Mouse (Mus musculus) heart, postnatal 0 days (tissue): Measurements from ENCODE around the gene Gse1. TPM values are rescaled to one million over a fixed set of nuclear protein-coding genes. Genes with fewer than 3 reads are reported as not detected.

Source experiments
- ATAC-seq: fragments of 200-750 bp; cut with Nextera tagmentation; 2 replicates; pipeline ENCODE4 v1.8.0; 2017; ENCODE audit warnings: low read depth, moderate number of reproducible peaks, moderate library complexity; ENCODE audit not compliant: insufficient read depth
- DNase-seq: peaks from one replicate; pipeline ENCODE4 v3.0.0-alpha.2; 2016; ENCODE audit warnings: low spot score
- H3K27ac ChIP-seq: fragments of 300-500 bp; sonication (generic); 2 replicates; pipeline ENCODE4 v1.5.1; 2014; ENCODE audit warnings: low read depth, mild to moderate bottlenecking
- H3K27me3 ChIP-seq: fragments of 300-500 bp; sonication (generic); 2 replicates; pipeline ENCODE4 v1.6.1; 2014; ENCODE audit warnings: low read length, mixed read lengths; ENCODE audit not compliant: control insufficient read depth, insufficient read depth
- H3K36me3 ChIP-seq: fragments of 300-500 bp; sonication (generic); replicated peaks from 2 replicates; pipeline ENCODE4 v1.6.1; 2014; ENCODE audit warnings: low read length, mixed read lengths; ENCODE audit not compliant: control insufficient read depth, insufficient read depth
- H3K4me1 ChIP-seq: fragments of 300-500 bp; sonication (generic); 2 replicates; pipeline ENCODE4 v1.6.1; 2014; ENCODE audit warnings: antibody characterized with exemption; ENCODE audit not compliant: control insufficient read depth, insufficient read depth
- H3K4me2 ChIP-seq: fragments of 300-500 bp; sonication (generic); 2 replicates; pipeline ENCODE4 v1.6.1; 2014; ENCODE audit warnings: low read depth, mild to moderate bottlenecking, low read length, moderate library complexity
- H3K4me3 ChIP-seq: fragments of 300-500 bp; sonication (generic); 2 replicates; pipeline ENCODE4 v1.5.1; 2014; ENCODE audit warnings: low read depth, low read length
- H3K9ac ChIP-seq: fragments of 300-500 bp; sonication (generic); replicated peaks from 2 replicates; pipeline ENCODE4 v1.6.1; 2014; ENCODE audit warnings: low read depth, low read length, mixed read lengths
- H3K9me3 ChIP-seq: fragments of 300-500 bp; sonication (generic); replicated peaks from 2 replicates; pipeline ENCODE4 v1.6.1; 2016; ENCODE audit warnings: low read length; ENCODE audit not compliant: control insufficient read depth
- CTCF ChIP-seq: IDR thresholded peaks from 2 replicates; pipeline ENCODE4 v1.5.1; 2016; ENCODE audit warnings: antibody characterized with exemption, control low read depth, low read depth
- EP300 ChIP-seq: IDR thresholded peaks from 2 replicates; pipeline ENCODE4 v1.6.1; 2016; ENCODE audit warnings: antibody characterized with exemption, low read depth
- WGBS: fragments of 180-500 bp; shearing (Covaris S2); extraction: QIAGEN DNeasy Blood & Tissue Kit; methylation state at CpG from one replicate; pipeline ENCODE4 v1.1.7; 2014; 5-methylcytosine and 5-hydroxymethylcytosine counted together
- polyA plus RNA-seq: library from polyadenylated mRNA; unstranded; fragments of >200 nt; fragmentation: Nextera tagmentation; extraction: Ambion mirVana; gene quantifications from 2 replicates; pipeline ENCODE4 v1.2.1, GENCODE M21; 2015
- total RNA-seq: library from RNA; depleted of rRNA; stranded (reverse); fragments of >200 nt; gene quantifications from 2 replicates; pipeline ENCODE4 v1.2.3, GENCODE M21; 2014; ENCODE audit warnings: low replicate concordance

The Gse1 gene
- total and polyA plus RNA-seq, 2 experiments from 2014 or later: 5.4 to 18.7 TPM

DNA sequence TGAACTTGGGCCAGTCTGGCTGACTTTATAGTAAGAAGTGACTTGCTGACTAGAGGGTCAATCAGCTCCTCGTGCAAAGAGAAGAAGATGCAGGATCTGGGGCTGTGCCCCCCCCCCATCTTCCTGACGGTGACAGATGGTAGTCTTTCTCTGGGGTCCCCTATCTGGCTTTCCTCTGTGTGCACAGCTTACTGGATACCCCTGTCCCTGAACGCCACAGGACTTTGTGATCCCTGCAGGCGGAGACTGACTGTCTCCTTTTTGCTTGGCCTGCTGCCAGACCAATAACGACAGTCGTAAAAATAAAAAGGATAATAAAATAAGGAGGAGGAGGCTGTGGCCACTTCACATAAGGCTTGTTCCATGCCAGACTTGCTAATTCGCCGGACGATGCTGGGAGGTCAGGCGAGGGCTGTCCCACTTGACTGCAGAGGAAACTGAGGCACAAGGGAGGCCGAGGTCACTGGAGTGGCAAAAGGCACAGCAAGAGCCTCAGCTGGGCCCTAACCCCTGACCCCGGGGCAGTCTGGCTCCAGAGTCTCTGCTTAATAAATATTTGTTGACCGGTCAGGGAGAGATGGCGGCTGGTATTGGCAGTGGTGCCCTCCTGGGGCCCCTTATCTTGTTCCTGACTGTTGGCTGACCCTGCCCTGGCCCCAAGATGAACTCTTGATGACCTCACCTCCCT lies 264.1 kb downstream of the Gse1 start:
- Histone ChIP-seq H3K27ac (no peak overlapping the region), H3K9me3 (no peaks in the 10 kb centered on the region), H3K9ac (no peak overlapping the region), H3K36me3 (no peaks in the 10 kb centered on the region), H3K4me1 (peaks cover 66% of the 10 kb centered on the region), H3K27me3 (no peaks in the 10 kb centered on the region), H3K4me3 (no peak overlapping the region), H3K4me2 (peak overlapping the region; percentile 17; the same call in 1 of the 2 replicates)
- no peak for TF ChIP-seq CTCF
- TF ChIP-seq EP300: no peak
- WGBS: 34% methylated on average over 14 of the region's 14 CpGs
- ATAC-seq: no peak
- DNase-seq: no peak

DNA sequence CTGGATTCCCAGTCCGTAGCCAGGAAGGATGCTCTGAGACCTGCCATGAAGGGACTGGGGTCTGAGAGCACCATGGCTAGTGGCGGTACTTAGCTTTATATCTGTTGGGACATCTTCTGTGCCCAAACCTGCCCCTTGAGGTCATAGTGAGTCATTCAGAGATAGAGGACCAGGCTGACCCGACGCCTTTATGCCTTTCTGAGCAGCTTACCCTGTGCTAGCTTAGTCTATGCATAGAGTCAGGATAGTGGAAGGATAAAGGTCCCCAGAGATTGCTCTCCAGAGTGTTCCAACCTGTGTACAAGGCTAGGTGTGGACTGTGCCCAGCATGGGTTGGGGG lies 264.6 kb downstream of the Gse1 start:
- Histone ChIP-seq H3K9me3 (no peaks in the 10 kb centered on the region), H3K27ac (no peak overlapping the region), H3K4me1 (peaks cover 70% of the 10 kb centered on the region), H3K4me3 (no peak overlapping the region), H3K36me3 (no peaks in the 10 kb centered on the region), H3K4me2 (0 out of 2 replicates have a peak overlapping the region, but pooled peaks have one; percentile 17), H3K27me3 (no peaks in the 10 kb centered on the region), H3K9ac (no peak overlapping the region)
- 49% methylated on average over 4 of the region's 4 CpGs for WGBS
- DNase-seq (no peak), ATAC-seq (no peak)
- TF ChIP-seq CTCF (no peak), EP300 (no peak)

DNA sequence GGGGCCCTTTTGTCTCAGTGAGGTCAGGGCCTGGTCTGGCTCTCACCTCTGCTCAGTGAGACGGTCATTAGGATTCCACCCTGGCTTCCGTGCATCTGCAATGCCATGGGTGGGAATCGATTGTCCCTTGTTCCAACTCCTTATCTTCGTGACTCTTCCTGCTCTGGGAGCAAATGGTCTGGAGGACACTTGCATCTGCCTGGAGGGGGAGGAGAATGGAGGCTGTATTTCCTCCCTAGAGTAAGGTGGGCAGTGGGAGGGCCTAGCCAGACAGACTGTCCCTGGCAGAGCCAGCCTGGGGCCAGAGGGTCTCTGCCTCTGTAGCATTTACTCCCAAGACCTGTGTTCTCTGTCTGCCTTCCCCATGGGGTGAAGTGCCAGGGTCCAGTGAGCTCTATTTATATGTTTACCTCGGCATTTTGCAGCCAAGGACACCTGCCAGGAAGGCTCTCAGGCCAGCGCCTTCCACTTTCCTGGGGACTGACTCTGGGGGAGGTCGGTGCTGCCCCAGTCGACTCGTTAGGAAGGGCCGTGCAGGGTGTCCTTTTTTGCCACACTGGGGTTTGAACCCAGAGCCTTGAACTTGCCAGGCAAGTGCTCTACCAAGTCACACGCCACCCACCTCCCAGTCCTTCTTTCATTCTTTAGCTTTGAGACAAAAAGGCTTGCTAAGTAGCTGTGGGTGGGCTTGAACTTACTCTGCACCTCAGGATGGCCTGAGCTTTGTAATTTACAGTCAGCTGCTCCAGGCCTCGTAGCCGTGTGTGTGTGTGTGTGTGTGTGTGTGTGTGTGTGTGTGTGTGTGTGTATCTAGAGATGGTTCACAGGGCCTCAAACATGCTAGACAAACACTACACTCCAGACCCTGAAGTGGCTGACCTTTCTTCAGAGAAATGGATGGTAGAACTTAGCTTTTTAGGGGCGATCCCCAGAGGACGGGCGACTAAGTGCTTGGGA lies 265.5 kb downstream of the Gse1 start:
- no peaks in the 10 kb centered on the region for H3K27me3 ChIP-seq
- H3K27ac ChIP-seq: peak overlapping the region; percentile 26; the same call in 1 of the 2 replicates
- H3K36me3 ChIP-seq: no peaks in the 10 kb centered on the region
- no peak overlapping the region for H3K9ac ChIP-seq
- ATAC-seq: no peak
- WGBS: 53% methylated on average over 16 of the region's 16 CpGs
- TF ChIP-seq CTCF: no peak
- TF ChIP-seq EP300: no peak
- H3K9me3 ChIP-seq: no peaks in the 10 kb centered on the region
- peaks cover 79% of the 10 kb centered on the region for H3K4me1 ChIP-seq
- no peak overlapping the region for H3K4me2 ChIP-seq
- DNase-seq: no peak
- no peak overlapping the region for H3K4me3 ChIP-seq

DNA sequence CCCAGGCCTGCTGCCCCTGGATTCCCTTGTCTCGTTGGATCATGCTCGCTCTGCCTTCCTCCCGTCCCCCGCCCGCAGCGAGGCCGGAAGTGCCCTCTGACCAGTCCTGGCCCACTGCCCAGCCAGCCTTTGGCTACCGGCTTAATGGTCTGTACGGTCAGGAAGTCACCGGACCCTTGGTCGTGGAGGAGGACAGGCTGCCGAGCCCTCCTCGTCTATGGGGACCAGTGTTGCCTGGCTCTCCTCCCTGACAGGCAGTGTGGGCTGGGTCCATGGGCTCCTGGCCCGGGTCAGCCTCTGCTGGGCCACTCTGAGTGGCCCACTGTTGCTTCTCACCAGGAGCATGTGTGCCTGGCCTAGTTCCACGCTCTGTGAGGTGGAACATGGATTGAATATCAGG lies 266.6 kb downstream of the Gse1 start:
- 0 out of 2 replicates have a peak overlapping the region, but pooled peaks have one; percentile 13 for H3K9ac ChIP-seq

DNA sequence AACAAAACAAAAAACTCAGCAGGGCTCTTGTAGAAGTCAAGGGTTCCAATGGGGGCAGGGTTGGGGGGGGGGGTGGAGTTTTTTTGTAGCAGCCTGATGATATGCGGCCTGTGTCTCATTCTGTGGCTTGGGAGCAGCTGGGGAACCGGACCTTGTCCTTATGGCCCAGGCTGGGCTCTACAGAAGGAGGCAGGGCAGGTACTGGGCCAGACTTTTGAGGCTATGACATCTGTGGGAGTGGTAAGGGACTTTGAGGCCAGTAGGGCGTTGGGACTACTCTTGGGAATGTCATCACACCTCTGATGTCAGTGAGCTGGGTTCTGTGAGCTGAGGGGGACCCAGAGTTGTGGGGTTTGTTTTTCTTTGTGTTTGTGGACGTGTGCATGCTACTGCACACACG lies 267.2 kb downstream of the Gse1 start:
- DNase-seq: no peak
- Histone ChIP-seq H3K9ac (0 out of 2 replicates have a peak overlapping the region, but pooled peaks have one; percentile 13), H3K4me2 (peak overlapping the region; percentile 27; the same call in 1 of the 2 replicates), H3K27ac (peak overlapping the region; percentile 26), H3K4me3 (no peak overlapping the region), H3K9me3 (no peaks in the 10 kb centered on the region), H3K36me3 (no peaks in the 10 kb centered on the region), H3K27me3 (no peaks in the 10 kb centered on the region), H3K4me1 (peaks cover 76% of the 10 kb centered on the region)
- no peak for ATAC-seq
- 61% methylated on average over 5 of the region's 5 CpGs for WGBS
- TF ChIP-seq EP300 (no peak), CTCF (no peak)

More for the DNA sequence above, 266.6 kb downstream of the Gse1 start:
- no peaks in the 10 kb centered on the region for H3K36me3 ChIP-seq
- H3K4me2 ChIP-seq: peak overlapping the region; percentile 27; the same call in 1 of the 2 replicates
- TF ChIP-seq EP300 (no peak), CTCF (no peak)
- DNase-seq (no peak), ATAC-seq (0 out of 2 replicates have a peak, but pooled peaks have one; percentile 7)
- H3K9me3 ChIP-seq: no peaks in the 10 kb centered on the region
- H3K4me1 ChIP-seq: peaks cover 81% of the 10 kb centered on the region
- no peak overlapping the region for H3K4me3 ChIP-seq
- peak overlapping the region; percentile 26 for H3K27ac ChIP-seq
- no peaks in the 10 kb centered on the region for H3K27me3 ChIP-seq
- WGBS: 8% methylated on average over 15 of the region's 15 CpGs
